Mouse (Mus musculus) layer of hippocampus, adult 2 months (tissue): ENCODE measurements at regions not wholly inside any gene's neighbourhood (a gene's known extent, or its start where the extent isn't known, plus 50 kb on each side); places are given as distances from the start of the nearest gene placed in this dataset.

Source experiments
- DNase-seq, 2 experiments: peaks; one replicate each; pipeline ENCODE4 v3.0.0; 2022; ENCODE audit warnings: low spot score in 2 of 2
- H3K27ac ChIP-seq: fragments of 200-600 bp; 2 replicates; pipeline ENCODE4 v1.8.1; 2022
- H3K4me3 ChIP-seq: fragments of 200-600 bp; 2 replicates; pipeline ENCODE4 v1.8.1; 2022; ENCODE audit warnings: mild to moderate bottlenecking
- CTCF ChIP-seq: fragments of 200-600 bp; conservative IDR thresholded peaks from 2 replicates; pipeline ENCODE4 v1.8.1; 2022; ENCODE audit warnings: antibody characterized with exemption, mild to moderate bottlenecking, moderate library complexity

GRCm38 (mm10) chr4:90943687-90944385 lies 456.7 kb downstream of the Elavl2 start:
- H3K27ac ChIP-seq: no peak overlapping the region
- H3K4me3 ChIP-seq: no peak overlapping the region
- no peak for DNase-seq
- peak; percentile 32 for TF ChIP-seq CTCF

- TF ChIP-seq CTCF: no peak
- H3K27ac ChIP-seq: no peak overlapping the region
- no peak overlapping the region for H3K4me3 ChIP-seq
- DNase-seq: peak; percentile 55 to 64
These were observed 483.1 kb downstream of the Elavl2 start for GRCm38 (mm10) chr4:90917312-90918107.

DNA sequence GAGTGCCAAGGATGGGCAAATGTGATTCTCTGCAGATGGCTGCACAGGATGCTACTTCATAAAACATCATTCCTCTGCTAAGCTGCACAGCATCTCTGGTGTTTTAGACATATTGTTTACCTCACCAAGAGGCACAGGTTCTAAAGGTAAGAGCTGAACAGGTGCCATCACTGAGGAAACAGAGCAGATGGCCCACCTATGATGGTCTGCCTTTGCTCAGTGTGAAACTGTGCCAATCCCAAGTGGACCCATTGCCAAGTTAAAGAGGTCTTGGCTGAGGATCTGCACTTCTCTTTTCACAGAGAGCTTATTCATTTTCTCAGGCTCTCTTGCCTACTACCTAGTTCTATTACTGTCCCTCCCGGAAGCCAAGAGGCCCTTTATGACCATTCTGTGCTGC lies 494.3 kb downstream of the Elavl2 start:
- no peak for TF ChIP-seq CTCF

DNA sequence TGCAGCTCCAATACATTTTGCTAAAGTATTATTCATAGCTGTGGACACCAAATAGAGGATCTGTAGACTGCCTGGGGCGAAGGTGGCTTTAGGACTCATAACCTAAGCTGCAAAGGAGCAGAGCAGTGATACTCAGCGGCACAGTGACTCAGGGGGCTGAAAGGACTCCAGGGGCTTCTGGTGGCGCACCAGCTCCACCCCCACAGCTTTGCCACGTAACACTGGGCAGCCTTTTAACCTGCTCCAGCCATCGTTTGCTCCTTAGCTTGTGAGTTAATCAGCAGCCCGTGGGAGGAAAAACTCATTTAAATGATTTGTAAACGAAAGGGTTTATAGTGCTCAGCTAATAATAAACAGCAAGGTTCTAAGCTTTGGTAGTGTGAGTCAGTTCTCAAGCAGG lies 532.4 kb downstream of the Elavl2 start:
- TF ChIP-seq CTCF: no peak
- DNase-seq: peak in 1 of 2 experiments; percentile 0
- no peak overlapping the region for H3K27ac ChIP-seq
- no peak overlapping the region for H3K4me3 ChIP-seq

More for the DNA sequence above, 494.3 kb downstream of the Elavl2 start:
- DNase-seq: no peak
- H3K4me3 ChIP-seq: no peak overlapping the region
- no peak overlapping the region for H3K27ac ChIP-seq

DNA sequence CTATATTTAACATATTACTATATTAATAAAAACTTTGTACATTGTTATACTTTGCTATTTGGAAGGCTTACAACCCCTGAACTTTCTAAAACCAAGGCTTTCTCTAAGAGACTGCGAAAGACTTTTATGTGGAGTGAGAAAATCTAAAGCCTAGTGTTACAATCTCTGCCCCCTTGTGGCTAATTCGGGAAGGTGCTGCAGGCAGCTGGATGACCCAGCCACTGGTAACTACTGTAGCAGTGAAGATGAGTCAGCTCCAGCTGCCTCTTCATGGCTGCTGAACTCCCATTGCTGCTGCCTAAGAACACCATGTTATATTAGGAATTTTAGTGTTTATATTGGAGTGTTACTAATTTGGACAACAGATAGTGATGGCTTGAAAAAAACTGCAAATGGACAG lies 539.7 kb downstream of the Elavl2 start:
- no peak overlapping the region for H3K4me3 ChIP-seq
- no peak overlapping the region for H3K27ac ChIP-seq
- DNase-seq: peak; percentile 7 to 12
- peak; percentile 76 for TF ChIP-seq CTCF

DNA sequence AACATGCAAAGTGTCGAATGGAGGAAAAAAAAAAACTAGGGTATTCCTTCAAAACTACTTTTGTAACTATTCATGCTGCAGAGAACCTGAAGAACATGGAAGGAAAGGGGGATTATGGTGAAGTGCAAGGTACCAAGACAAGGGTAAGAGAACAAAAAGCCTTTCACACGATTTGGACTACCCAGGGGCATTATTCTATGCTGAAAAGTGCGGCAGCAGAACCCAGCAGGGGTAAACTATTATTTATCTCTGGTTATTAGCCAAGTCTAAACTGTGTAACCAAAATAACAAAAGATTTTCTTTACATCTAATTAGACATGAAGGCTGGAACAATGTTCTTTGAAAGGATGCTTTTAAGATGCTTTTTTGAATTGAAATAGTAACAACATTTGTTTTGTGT lies 560.8 kb downstream of the Elavl2 start:
- DNase-seq: no peak
- no peak for TF ChIP-seq CTCF
- H3K27ac ChIP-seq: no peak overlapping the region
- H3K4me3 ChIP-seq: no peak overlapping the region

GRCm38 (mm10) chr4:90799078-90799477 lies 580.5 kb downstream of the Zfp352 start:
- DNase-seq: no peak
- Histone ChIP-seq H3K4me3 (no peak overlapping the region), H3K27ac (no peak overlapping the region)
- TF ChIP-seq CTCF: peak; percentile 51

DNA sequence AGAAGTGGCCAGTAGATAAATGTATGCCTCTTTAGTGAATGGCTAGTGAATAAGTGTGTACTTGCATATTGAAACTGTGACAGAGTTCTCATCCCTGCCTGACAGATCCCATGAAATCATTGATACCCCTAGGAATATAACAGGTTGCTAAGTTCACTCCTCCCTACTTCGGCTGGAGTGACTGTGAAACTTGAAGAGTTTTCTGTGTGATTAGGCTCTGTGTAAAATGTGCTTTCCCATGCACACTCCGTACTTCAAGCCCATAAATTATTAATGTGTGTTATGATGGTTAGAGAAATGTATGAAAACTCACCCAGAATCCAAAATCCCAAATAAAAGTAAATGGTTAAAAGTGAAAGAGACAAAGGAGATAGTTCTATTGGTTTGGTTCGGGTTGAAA lies 580.0 kb downstream of the Zfp352 start:
- H3K4me3 ChIP-seq: no peak overlapping the region
- no peak for DNase-seq
- TF ChIP-seq CTCF: no peak
- no peak overlapping the region for H3K27ac ChIP-seq

- Histone ChIP-seq H3K4me3 (no peak overlapping the region), H3K27ac (no peak overlapping the region)
- TF ChIP-seq CTCF: no peak
- peak in 1 of 2 experiments; percentile 11 for DNase-seq
These were observed 578.9 kb downstream of the Zfp352 start for GRCm38 (mm10) chr4:90797472-90797871.
